Mouse (Mus musculus) ES-Bruce4 (cell line): ENCODE measurements at regions not wholly inside any gene's neighbourhood (a gene's known extent, or its start where the extent isn't known, plus 50 kb on each side); places are given as distances from the start of the nearest gene placed in this dataset.

ENCODE experiments used
- H3K27ac ChIP-seq: 2 replicates; pipeline ENCODE4 v1.5.1; 2012; ENCODE audit warnings: low read length, inconsistent platforms; ENCODE audit not compliant: insufficient read depth
- H3K27me3 ChIP-seq: 2 replicates; pipeline ENCODE4 v1.6.1; 2012; ENCODE audit warnings: mild to moderate bottlenecking, low read length, inconsistent platforms; ENCODE audit not compliant: control insufficient read depth, poor library complexity, insufficient read depth, severe bottlenecking
- H3K36me3 ChIP-seq: 2 replicates; pipeline ENCODE4 v1.6.1; 2012; ENCODE audit warnings: inconsistent platforms, mild to moderate bottlenecking, low read length, moderate library complexity; ENCODE audit not compliant: control insufficient read depth, poor library complexity, insufficient read depth, severe bottlenecking
- H3K4me1 ChIP-seq: one replicate; pipeline ENCODE4 v1.8.1; 2011; ENCODE audit warnings: low read length; ENCODE audit not compliant: control insufficient read depth, insufficient read depth
- H3K4me3 ChIP-seq: 2 replicates; pipeline ENCODE4 v1.5.1; 2011; ENCODE audit warnings: low read depth, mild to moderate bottlenecking, low read length
- H3K9ac ChIP-seq: 2 replicates; pipeline ENCODE4 v1.6.1; 2012; ENCODE audit warnings: low read depth, mild to moderate bottlenecking, inconsistent platforms; ENCODE audit not compliant: poor library complexity, severe bottlenecking
- H3K9me3 ChIP-seq: replicated peaks from 2 replicates; pipeline ENCODE4 v1.6.1; 2012; ENCODE audit warnings: mild to moderate bottlenecking, low read length, inconsistent platforms; ENCODE audit not compliant: control insufficient read depth, poor library complexity, insufficient read depth, severe bottlenecking
- CTCF ChIP-seq: IDR thresholded peaks from one replicate; pipeline ENCODE4 v1.8.1; 2011; ENCODE audit warnings: low read depth, low read length
- EP300 ChIP-seq: IDR thresholded peaks from 2 replicates; pipeline ENCODE4 v1.6.1; 2011; ENCODE audit warnings: low read depth, low read length; ENCODE audit not compliant: insufficient read depth
- POLR2A ChIP-seq: IDR thresholded peaks from one replicate; pipeline ENCODE4 v1.8.1; 2011; ENCODE audit warnings: low read length; ENCODE audit not compliant: insufficient read depth

GRCm38 (mm10) chr11:18535592-18535857 is 483.3 kb downstream of the Meis1 start:
- Histone ChIP-seq H3K4me1 (no peaks in the 10 kb centered on the region), H3K27me3 (no peaks in the 10 kb centered on the region), H3K9me3 (no peaks in the 10 kb centered on the region), H3K36me3 (no peaks in the 10 kb centered on the region), H3K27ac (no peak overlapping the region), H3K9ac (no peak overlapping the region), H3K4me3 (no peak overlapping the region)
- TF ChIP-seq EP300 = no peak
- no peak for TF ChIP-seq CTCF
- TF ChIP-seq POLR2A = no peak

DNA sequence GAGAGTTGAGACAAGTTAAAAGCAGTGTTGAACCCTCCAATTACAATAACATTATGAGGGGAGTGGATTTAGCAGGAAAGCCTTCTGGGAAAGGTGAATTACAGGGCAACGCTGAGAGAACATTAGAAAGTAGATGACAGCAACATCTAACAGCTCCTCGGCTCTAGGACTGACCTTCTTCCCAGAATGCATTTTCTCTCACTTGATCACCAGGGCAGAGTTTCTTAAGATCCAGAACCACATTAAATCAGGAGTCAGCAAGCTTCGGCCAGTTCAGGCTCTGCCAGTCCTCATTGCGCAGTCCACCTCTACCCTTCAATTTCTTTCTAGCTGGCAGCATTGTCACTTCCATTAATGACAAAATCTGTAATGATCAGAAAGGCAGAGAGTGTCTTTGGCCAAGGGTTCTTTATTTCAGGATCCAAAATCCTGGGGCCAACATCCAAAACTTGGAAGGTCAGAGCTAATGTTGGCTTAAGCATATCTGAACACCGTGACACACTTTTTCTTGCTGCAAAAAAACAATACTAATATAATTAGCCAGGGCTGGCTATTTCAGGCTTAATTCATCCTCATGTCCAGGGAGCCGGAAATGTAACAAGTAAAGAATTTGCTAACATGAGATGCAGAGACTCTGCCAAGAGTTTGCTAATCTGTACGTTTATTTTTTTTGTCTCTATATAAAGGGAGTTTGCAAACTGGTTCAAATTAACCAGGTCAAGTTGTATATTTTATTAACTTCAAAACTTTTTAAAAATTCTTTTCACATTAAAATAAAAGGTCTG is 483.8 kb downstream of the Meis1 start:
- H3K4me1 ChIP-seq = no peaks in the 10 kb centered on the region
- TF ChIP-seq EP300 (no peak), POLR2A (no peak)
- no peaks in the 10 kb centered on the region for H3K9me3 ChIP-seq
- no peak overlapping the region for H3K27ac ChIP-seq
- no peak overlapping the region for H3K4me3 ChIP-seq
- no peaks in the 10 kb centered on the region for H3K36me3 ChIP-seq
- H3K27me3 ChIP-seq = no peaks in the 10 kb centered on the region
- H3K9ac ChIP-seq = no peak overlapping the region

GRCm38 (mm10) chr11:18531264-18532110 is 487.3 kb downstream of the Meis1 start:
- Histone ChIP-seq H3K36me3 (no peaks in the 10 kb centered on the region), H3K9ac (no peak overlapping the region), H3K27ac (no peak overlapping the region), H3K27me3 (no peaks in the 10 kb centered on the region), H3K4me3 (no peak overlapping the region), H3K9me3 (no peaks in the 10 kb centered on the region), H3K4me1 (no peaks in the 10 kb centered on the region)
- TF ChIP-seq CTCF = no peak
- TF ChIP-seq EP300 = no peak
- TF ChIP-seq POLR2A = no peak

DNA sequence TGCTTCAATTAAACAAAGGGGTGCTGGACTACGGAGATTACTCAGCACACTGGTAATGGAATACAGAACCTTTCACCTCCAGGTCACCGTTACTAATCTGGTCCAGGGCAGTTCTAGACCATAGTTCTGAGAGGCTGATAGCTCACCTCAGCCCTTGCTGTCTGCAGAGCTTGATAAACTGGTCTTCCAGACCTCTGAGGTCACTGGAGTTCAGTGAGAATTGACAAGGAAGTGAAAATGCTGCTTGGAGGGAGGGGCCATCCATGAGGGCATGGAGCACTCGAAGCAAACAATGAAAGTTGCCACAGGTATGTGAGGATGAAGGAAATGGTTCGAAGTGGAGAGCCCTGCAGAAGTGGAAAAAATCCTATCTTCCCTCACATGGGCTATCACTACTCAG is 490.2 kb downstream of the Meis1 start:
- Histone ChIP-seq H3K4me1 (no peaks in the 10 kb centered on the region), H3K4me3 (no peak overlapping the region), H3K9me3 (no peaks in the 10 kb centered on the region), H3K9ac (no peak overlapping the region), H3K36me3 (no peaks in the 10 kb centered on the region), H3K27ac (no peak overlapping the region), H3K27me3 (no peaks in the 10 kb centered on the region)
- TF ChIP-seq EP300 (no peak), POLR2A (no peak), CTCF (no peak)

DNA sequence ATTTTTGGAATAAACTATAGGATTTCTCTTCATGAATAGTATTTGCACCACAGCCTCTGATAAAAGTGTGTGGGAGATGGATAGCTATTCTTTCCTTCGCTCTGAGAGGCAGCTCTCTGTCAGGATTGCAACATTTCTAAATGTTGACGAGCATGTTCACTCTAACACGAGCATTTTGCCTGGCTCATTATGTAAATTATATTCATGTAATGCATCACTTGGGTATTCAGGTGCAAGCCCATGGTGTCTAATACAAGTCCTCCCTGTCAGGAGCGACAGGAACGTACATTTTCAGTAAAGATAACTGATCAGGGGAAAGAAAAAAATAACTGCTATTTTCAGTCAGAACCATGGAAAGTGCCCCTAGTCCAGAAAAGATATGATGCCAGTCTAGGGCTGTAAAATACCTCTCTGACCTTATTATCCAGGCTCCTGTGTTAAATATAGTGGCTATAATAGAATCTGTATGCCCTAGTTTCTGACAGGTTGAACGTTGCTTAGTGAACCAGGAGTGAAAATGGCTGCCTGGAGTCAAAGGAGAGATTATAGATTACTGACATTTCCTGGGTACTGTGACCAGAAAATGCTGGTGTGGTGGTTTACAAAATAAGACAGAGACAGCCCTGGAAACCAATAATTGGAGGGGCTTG is 523.6 kb downstream of the Meis1 start:
- H3K4me3 ChIP-seq = no peak overlapping the region
- H3K9me3 ChIP-seq = no peaks in the 10 kb centered on the region; the same call in 1 of the 2 replicates
- no peak overlapping the region for H3K9ac ChIP-seq
- no peak overlapping the region for H3K27ac ChIP-seq
- TF ChIP-seq CTCF (no peak), EP300 (no peak), POLR2A (no peak)
- H3K27me3 ChIP-seq = no peaks in the 10 kb centered on the region
- peaks cover 1% of the 10 kb centered on the region for H3K4me1 ChIP-seq
- H3K36me3 ChIP-seq = no peaks in the 10 kb centered on the region

DNA sequence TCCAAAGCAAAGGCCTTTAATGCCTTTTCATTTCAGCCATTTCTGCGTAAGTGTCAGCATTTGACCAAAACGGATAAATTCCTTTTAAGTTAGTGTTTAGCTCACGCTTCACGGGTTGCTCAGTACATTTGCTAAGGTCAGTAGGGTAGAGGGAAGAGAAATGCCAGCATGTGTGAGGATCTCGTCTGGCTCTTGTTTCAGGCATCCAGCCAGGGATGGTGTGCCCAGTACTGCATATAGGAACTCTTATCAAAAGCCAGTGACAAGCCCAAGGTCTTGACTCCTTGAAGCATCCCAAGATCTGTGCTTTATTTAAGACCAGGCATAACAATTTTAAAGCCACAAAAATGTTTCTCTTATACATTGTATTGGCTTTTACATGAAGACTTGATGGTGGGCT is 524.8 kb downstream of the Meis1 start:
- peaks cover 1% of the 10 kb centered on the region for H3K4me1 ChIP-seq
- TF ChIP-seq CTCF (no peak), EP300 (no peak)
- H3K36me3 ChIP-seq = no peaks in the 10 kb centered on the region
- H3K4me3 ChIP-seq = no peak overlapping the region
- H3K9me3 ChIP-seq = no peaks in the 10 kb centered on the region; the same call in 1 of the 2 replicates
- no peaks in the 10 kb centered on the region for H3K27me3 ChIP-seq
- H3K27ac ChIP-seq = no peak overlapping the region
- H3K9ac ChIP-seq = no peak overlapping the region
